Mouse (Mus musculus): Measurements from ENCODE around the gene Mpp3. TPM values are rescaled to one million over a fixed set of nuclear protein-coding genes. Genes with fewer than 3 reads are reported as not detected.

Mpp3 gene
- polyA plus RNA-seq, 1 experiment from 2014 or later = 43.5 TPM

- no peaks in the 10 kb centered on the region for H3K36me3 ChIP-seq
- H3K4me3 ChIP-seq = no peak overlapping the region
- peaks cover 14% of the 10 kb centered on the region for H3K4me1 ChIP-seq (replicated peaks)
- no peak overlapping the region for H3K27ac ChIP-seq
- no peak overlapping the region for H3K9ac ChIP-seq
- ATAC-seq (ENCODE audit: low FRiP score) = no peak
- no peaks in the 10 kb centered on the region for H3K9me3 ChIP-seq
- 51% methylated on average over 3 of the region's 3 CpGs for WGBS
- peaks cover 19% of the 10 kb centered on the region for H3K27me3 ChIP-seq
- no peak overlapping the region for H3K4me2 ChIP-seq
These were observed 56.9 kb downstream of the Mpp3 start for GRCm38 (mm10) chr11:101971410-101971809.

GRCm38 (mm10) chr11:101969835-101970234 lies 58.4 kb downstream of the Mpp3 start:
- ATAC-seq (ENCODE audit: low FRiP score) = no peak
- Histone ChIP-seq H3K4me1 (replicated peaks) (peaks cover 19% of the 10 kb centered on the region), H3K4me2 (no peak overlapping the region), H3K9me3 (no peaks in the 10 kb centered on the region), H3K36me3 (no peaks in the 10 kb centered on the region), H3K27me3 (peaks cover 35% of the 10 kb centered on the region), H3K4me3 (no peak overlapping the region), H3K27ac (no peak overlapping the region), H3K9ac (no peak overlapping the region)
- WGBS = 83% methylated on average over 13 of the region's 13 CpGs

- no peak overlapping the region for H3K4me3 ChIP-seq
- peak; percentile 55; the same call in 1 of the 2 replicates for ATAC-seq (ENCODE audit: low FRiP score)
- no peaks in the 10 kb centered on the region for H3K36me3 ChIP-seq
- no peak overlapping the region for H3K4me2 ChIP-seq
- peaks cover 27% of the 10 kb centered on the region for H3K4me1 ChIP-seq (replicated peaks)
- no peak overlapping the region for H3K9ac ChIP-seq
- H3K27ac ChIP-seq = no peak overlapping the region
- no peaks in the 10 kb centered on the region for H3K9me3 ChIP-seq
- H3K27me3 ChIP-seq = peaks cover 45% of the 10 kb centered on the region
- under 1% methylated on average over 5 of the region's 5 CpGs for WGBS
These were observed 59.5 kb downstream of the Mpp3 start for GRCm38 (mm10) chr11:101968791-101969190.

- Histone ChIP-seq H3K9ac (no peak overlapping the region; the same call in 1 of the 2 replicates), H3K4me1 (replicated peaks) (peaks cover 32% of the 10 kb centered on the region), H3K27me3 (peaks cover 50% of the 10 kb centered on the region), H3K4me3 (no peak overlapping the region), H3K4me2 (no peak overlapping the region), H3K36me3 (no peaks in the 10 kb centered on the region), H3K9me3 (no peaks in the 10 kb centered on the region), H3K27ac (no peak overlapping the region)
- ATAC-seq (ENCODE audit: low FRiP score) = no peak
- WGBS = 4% methylated on average over 7 of the region's 7 CpGs
These were observed 60.0 kb downstream of the Mpp3 start for GRCm38 (mm10) chr11:101968311-101968710.

GRCm38 (mm10) chr11:101966965-101967614 lies 61.2 kb downstream of the Mpp3 start, which contains the start of gene Sost:
TSS of gene Sost (minus strand) at chr11:101967015.
- H3K9me3 ChIP-seq = no peaks in the 10 kb centered on the region
- no peaks in the 10 kb centered on the region for H3K36me3 ChIP-seq
- no peak within 1 kb of the TSS for H3K4me2 ChIP-seq
- peaks cover 41% of the 10 kb centered on the region for H3K4me1 ChIP-seq (replicated peaks)
- no peak within 1 kb of the TSS for H3K4me3 ChIP-seq
- no peak within 1 kb of the TSS for H3K27ac ChIP-seq
- H3K27me3 ChIP-seq = peaks cover 62% of the 10 kb centered on the region
- 16% methylated on average over 9 of the region's 10 CpGs for WGBS
- H3K9ac ChIP-seq = no peak within 1 kb of the TSS
- ATAC-seq (ENCODE audit: low FRiP score) = no peak

- Histone ChIP-seq H3K4me2 (no peak overlapping the region), H3K36me3 (no peaks in the 10 kb centered on the region), H3K27ac (no peak overlapping the region), H3K4me3 (no peak overlapping the region), H3K27me3 (peaks cover 78% of the 10 kb centered on the region), H3K4me1 (replicated peaks) (peaks cover 41% of the 10 kb centered on the region), H3K9me3 (no peaks in the 10 kb centered on the region), H3K9ac (no peak overlapping the region)
- WGBS = 4% methylated on average over 2 of the region's 2 CpGs
- ATAC-seq (ENCODE audit: low FRiP score) = no peak
These were observed 62.7 kb downstream of the Mpp3 start for GRCm38 (mm10) chr11:101965553-101965952.

- WGBS = 7% methylated on average over 5 of the region's 8 CpGs
These were observed 63.6 kb downstream of the Mpp3 start for GRCm38 (mm10) chr11:101964647-101965046.

GRCm38 (mm10) chr11:101963473-101964291 lies 64.6 kb downstream of the Mpp3 start:
- under 1% methylated on average over 78 of the region's 78 CpGs for WGBS
- Histone ChIP-seq H3K9me3 (no peaks in the 10 kb centered on the region), H3K36me3 (no peaks in the 10 kb centered on the region), H3K4me1 (replicated peaks) (peaks cover 40% of the 10 kb centered on the region), H3K27ac (no peak overlapping the region), H3K4me2 (peak overlapping the region; percentile 94), H3K27me3 (peaks cover 92% of the 10 kb centered on the region), H3K9ac (peak overlapping the region; percentile 77), H3K4me3 (peak overlapping the region; percentile 55)
- peak; percentile 44; the same call in 1 of the 2 replicates for ATAC-seq (ENCODE audit: low FRiP score)

More at GRCm38 (mm10) chr11:101964647-101965046, 63.6 kb downstream of the Mpp3 start:
- Histone ChIP-seq H3K4me2 (no peak overlapping the region), H3K27me3 (peaks cover 86% of the 10 kb centered on the region), H3K9me3 (no peaks in the 10 kb centered on the region), H3K9ac (no peak overlapping the region), H3K27ac (no peak overlapping the region), H3K36me3 (no peaks in the 10 kb centered on the region), H3K4me3 (no peak overlapping the region), H3K4me1 (replicated peaks) (peaks cover 41% of the 10 kb centered on the region)
- no peak for ATAC-seq (ENCODE audit: low FRiP score)

GRCm38 (mm10) chr11:101963043-101963442 lies 65.2 kb downstream of the Mpp3 start:
- Histone ChIP-seq H3K9ac (peak overlapping the region; percentile 77; the same call in 1 of the 2 replicates), H3K4me3 (peak overlapping the region; percentile 55), H3K36me3 (no peaks in the 10 kb centered on the region), H3K4me1 (replicated peaks) (peaks cover 35% of the 10 kb centered on the region), H3K27ac (no peak overlapping the region), H3K9me3 (no peaks in the 10 kb centered on the region), H3K27me3 (peaks cover 89% of the 10 kb centered on the region), H3K4me2 (peak overlapping the region; percentile 94)
- WGBS = 3% methylated on average over 11 of the region's 11 CpGs
- no peak for ATAC-seq (ENCODE audit: low FRiP score)

GRCm38 (mm10) chr11:101957476-101957875 lies 70.8 kb downstream of the Mpp3 start:
- Histone ChIP-seq H3K4me3 (no peak overlapping the region), H3K4me2 (no peak overlapping the region), H3K27me3 (peaks cover 40% of the 10 kb centered on the region), H3K27ac (no peak overlapping the region), H3K9me3 (no peaks in the 10 kb centered on the region), H3K9ac (no peak overlapping the region), H3K4me1 (replicated peaks) (peaks cover 14% of the 10 kb centered on the region), H3K36me3 (no peaks in the 10 kb centered on the region)
- 55% methylated on average over 5 of the region's 5 CpGs for WGBS
- no peak for ATAC-seq (ENCODE audit: low FRiP score)

GRCm38 (mm10) chr11:101953441-101953840 lies 74.8 kb downstream of the Mpp3 start:
- ATAC-seq (ENCODE audit: low FRiP score) = no peak
- H3K27me3 ChIP-seq = peaks cover 33% of the 10 kb centered on the region
- peaks cover 20% of the 10 kb centered on the region for H3K4me1 ChIP-seq (replicated peaks)
- H3K9me3 ChIP-seq = no peaks in the 10 kb centered on the region
- no peaks in the 10 kb centered on the region for H3K36me3 ChIP-seq
- no peak overlapping the region for H3K27ac ChIP-seq
- WGBS = 84% methylated on average over 4 of the region's 4 CpGs
- H3K4me2 ChIP-seq = no peak overlapping the region
- no peak overlapping the region for H3K4me3 ChIP-seq
- H3K9ac ChIP-seq = no peak overlapping the region

- H3K27me3 ChIP-seq = peaks cover 33% of the 10 kb centered on the region
- peak overlapping the region; percentile 23 for H3K4me2 ChIP-seq
- H3K9ac ChIP-seq = 0 out of 2 replicates have a peak overlapping the region, but pooled peaks have one; percentile 2
- no peaks in the 10 kb centered on the region for H3K9me3 ChIP-seq
- H3K4me3 ChIP-seq = no peak overlapping the region
- WGBS = 24% methylated on average over 24 of the region's 24 CpGs
- H3K4me1 ChIP-seq (replicated peaks) = peaks cover 17% of the 10 kb centered on the region
- no peak overlapping the region for H3K27ac ChIP-seq
- no peaks in the 10 kb centered on the region for H3K36me3 ChIP-seq
- ATAC-seq (ENCODE audit: low FRiP score) = no peak
These were observed 75.5 kb downstream of the Mpp3 start for GRCm38 (mm10) chr11:101952541-101953341.

Data from hindbrain, embryonic 13.5 days (tissue).